Mouse (Mus musculus) heart, embryonic 11.5 days (tissue): Measurements from ENCODE around the gene Dnmt3c. TPM values are rescaled to one million over a fixed set of nuclear protein-coding genes. Genes with fewer than 3 reads are reported as not detected.
"Not testable (repeated sequence)": the region's sequence is repeated elsewhere in the genome, so short reads cannot be mapped to it uniquely, and the experiment has no call there.

Source experiments
- ATAC-seq: fragments of 200-750 bp; cut with Nextera tagmentation; replicated peaks from 2 replicates; pipeline ENCODE4 v1.8.0; 2017; ENCODE audit warnings: moderate library complexity; ENCODE audit not compliant: insufficient number of reproducible peaks, low FRiP score, low TSS enrichment
- H3K27ac ChIP-seq: fragments of 300-500 bp; sonication (generic); 2 replicates; pipeline ENCODE4 v1.5.1; 2014; ENCODE audit warnings: mild to moderate bottlenecking, low read depth, low read length
- H3K27me3 ChIP-seq: fragments of 300-500 bp; sonication (generic); 2 replicates; pipeline ENCODE4 v1.6.1; 2014; ENCODE audit warnings: mild to moderate bottlenecking, low read length, mixed read lengths; ENCODE audit not compliant: control insufficient read depth, insufficient read depth
- H3K36me3 ChIP-seq: fragments of 300-500 bp; sonication (generic); 2 replicates; pipeline ENCODE4 v1.6.1; 2014; ENCODE audit warnings: mild to moderate bottlenecking, low read length, moderate library complexity, mixed read lengths; ENCODE audit not compliant: control insufficient read depth, insufficient read depth
- H3K4me1 ChIP-seq: fragments of 300-500 bp; sonication (generic); 2 replicates; pipeline ENCODE4 v1.6.1; 2014; ENCODE audit warnings: low read length; ENCODE audit not compliant: control insufficient read depth, insufficient read depth
- H3K4me2 ChIP-seq: fragments of 300-500 bp; sonication (generic); 2 replicates; pipeline ENCODE4 v1.6.1; 2014; ENCODE audit warnings: mild to moderate bottlenecking, moderate library complexity
- H3K4me3 ChIP-seq: fragments of 300-500 bp; sonication (generic); 2 replicates; pipeline ENCODE4 v1.5.1; 2014; ENCODE audit warnings: low read depth, low read length
- H3K9ac ChIP-seq: fragments of 300-500 bp; sonication (generic); 2 replicates; pipeline ENCODE4 v1.6.1; 2014; ENCODE audit warnings: mild to moderate bottlenecking, low read depth, low read length, moderate library complexity
- H3K9me3 ChIP-seq: fragments of 300-500 bp; sonication (generic); replicated peaks from 2 replicates; pipeline ENCODE4 v1.6.1; 2016; ENCODE audit warnings: low read length; ENCODE audit not compliant: control insufficient read depth
- WGBS: fragments of 180-500 bp; shearing (Covaris S2); extraction: QIAGEN DNeasy Blood & Tissue Kit; methylation state at CpG from one replicate; pipeline ENCODE4 v1.1.7; 2014; ENCODE audit not compliant: insufficient replicate concordance; 5-methylcytosine and 5-hydroxymethylcytosine counted together
- polyA plus RNA-seq: library from polyadenylated mRNA; unstranded; fragments of >200 nt; fragmentation: Nextera tagmentation; extraction: Ambion mirVana; gene quantifications from 2 replicates; pipeline ENCODE4 v1.2.1, GENCODE M21; 2014

The Dnmt3c gene
- polyA plus RNA-seq, 1 experiment from 2014 or later = not detected

GRCm38 (mm10) chr2:153668754-153669376 lies 27.6 kb upstream of the Dnmt3c start:
- no peak overlapping the region for H3K27ac ChIP-seq
- 70% methylated on average over 7 of the region's 7 CpGs for WGBS
- H3K36me3 ChIP-seq = no peaks in the 10 kb centered on the region; the same call in 1 of the 2 replicates
- H3K4me3 ChIP-seq = no peak overlapping the region
- H3K9me3 ChIP-seq = no peaks in the 10 kb centered on the region
- H3K4me1 ChIP-seq = no peaks in the 10 kb centered on the region
- no peak for ATAC-seq
- no peak overlapping the region for H3K9ac ChIP-seq
- H3K4me2 ChIP-seq = no peak overlapping the region
- H3K27me3 ChIP-seq = no peaks in the 10 kb centered on the region

- H3K36me3 ChIP-seq = no peaks in the 10 kb centered on the region; the same call in 1 of the 2 replicates
- H3K9me3 ChIP-seq = no peaks in the 10 kb centered on the region
- WGBS = 73% methylated on average over 5 of the region's 5 CpGs
- no peak overlapping the region for H3K9ac ChIP-seq
- ATAC-seq = no peak
- H3K4me1 ChIP-seq = no peaks in the 10 kb centered on the region
- no peak overlapping the region for H3K27ac ChIP-seq
- H3K27me3 ChIP-seq = no peaks in the 10 kb centered on the region
- no peak overlapping the region for H3K4me2 ChIP-seq
- no peak overlapping the region for H3K4me3 ChIP-seq
Observed at GRCm38 (mm10) chr2:153670111-153670510, 26.3 kb upstream of the Dnmt3c start.

GRCm38 (mm10) chr2:153672619-153673018 lies 23.8 kb upstream of the Dnmt3c start:
- WGBS = 82% methylated on average over 2 of the region's 2 CpGs
- no peaks in the 10 kb centered on the region; the same call in 1 of the 2 replicates for H3K36me3 ChIP-seq
- no peak for ATAC-seq

GRCm38 (mm10) chr2:153675364-153675763 lies 21.1 kb upstream of the Dnmt3c start:
- not testable (repeated sequence) for H3K4me3 ChIP-seq, H3K9me3 ChIP-seq, H3K27me3 ChIP-seq, H3K4me2 ChIP-seq, H3K4me1 ChIP-seq, H3K36me3 ChIP-seq, H3K27ac ChIP-seq, H3K9ac ChIP-seq, ATAC-seq
- 20% methylated on average over 1 of the region's 1 CpGs for WGBS

More at GRCm38 (mm10) chr2:153672619-153673018, 23.8 kb upstream of the Dnmt3c start:
- Histone ChIP-seq H3K27ac (no peak overlapping the region), H3K4me1 (no peaks in the 10 kb centered on the region), H3K4me3 (no peak overlapping the region), H3K4me2 (no peak overlapping the region), H3K27me3 (no peaks in the 10 kb centered on the region), H3K9me3 (no peaks in the 10 kb centered on the region), H3K9ac (no peak overlapping the region)

- WGBS = 87% methylated on average over 6 of the region's 6 CpGs
- ATAC-seq = no peak
- no peak overlapping the region for H3K27ac ChIP-seq
- no peak overlapping the region for H3K4me2 ChIP-seq
- no peak overlapping the region for H3K4me3 ChIP-seq
- no peaks in the 10 kb centered on the region for H3K27me3 ChIP-seq
- no peaks in the 10 kb centered on the region for H3K9me3 ChIP-seq
- peaks cover 2% of the 10 kb centered on the region; the same call in 1 of the 2 replicates for H3K36me3 ChIP-seq
- H3K4me1 ChIP-seq = no peaks in the 10 kb centered on the region
- no peak overlapping the region for H3K9ac ChIP-seq
Observed at GRCm38 (mm10) chr2:153676944-153677343, 19.5 kb upstream of the Dnmt3c start.

GRCm38 (mm10) chr2:153677550-153677949 lies 18.9 kb upstream of the Dnmt3c start:
- H3K36me3 ChIP-seq = peaks cover 2% of the 10 kb centered on the region; the same call in 1 of the 2 replicates
- no peaks in the 10 kb centered on the region for H3K27me3 ChIP-seq
- WGBS = 85% methylated on average over 7 of the region's 7 CpGs
- no peak for ATAC-seq
- H3K9me3 ChIP-seq = no peaks in the 10 kb centered on the region
- no peak overlapping the region for H3K9ac ChIP-seq
- H3K4me3 ChIP-seq = no peak overlapping the region
- no peak overlapping the region for H3K4me2 ChIP-seq
- H3K4me1 ChIP-seq = no peaks in the 10 kb centered on the region
- no peak overlapping the region for H3K27ac ChIP-seq

GRCm38 (mm10) chr2:153679959-153680358 lies 16.5 kb upstream of the Dnmt3c start:
- H3K4me3 ChIP-seq = no peak overlapping the region
- H3K27me3 ChIP-seq = no peaks in the 10 kb centered on the region
- H3K27ac ChIP-seq = no peak overlapping the region
- no peak overlapping the region for H3K4me2 ChIP-seq
- H3K9ac ChIP-seq = no peak overlapping the region
- 93% methylated on average over 1 of the region's 1 CpGs for WGBS
- no peak for ATAC-seq
- H3K36me3 ChIP-seq = peaks cover 2% of the 10 kb centered on the region; the same call in 1 of the 2 replicates
- no peaks in the 10 kb centered on the region for H3K9me3 ChIP-seq
- no peaks in the 10 kb centered on the region for H3K4me1 ChIP-seq

- not testable (repeated sequence) for H3K4me3 ChIP-seq, H3K36me3 ChIP-seq, H3K27ac ChIP-seq, H3K4me2 ChIP-seq, H3K4me1 ChIP-seq, H3K9ac ChIP-seq, ATAC-seq, H3K27me3 ChIP-seq, H3K9me3 ChIP-seq
- WGBS = 69% methylated on average over 5 of the region's 7 CpGs
Observed at GRCm38 (mm10) chr2:153693413-153693812, 3.0 kb upstream of the Dnmt3c start.

- no peaks in the 10 kb centered on the region for H3K4me1 ChIP-seq
- H3K27me3 ChIP-seq = no peaks in the 10 kb centered on the region
- H3K36me3 ChIP-seq = no peaks in the 10 kb centered on the region
- H3K4me2 ChIP-seq = no peak overlapping the region
- no peak overlapping the region for H3K4me3 ChIP-seq
- no peak overlapping the region for H3K9ac ChIP-seq
- no peak overlapping the region for H3K27ac ChIP-seq
- WGBS = 61% methylated on average over 19 of the region's 19 CpGs
- no peak for ATAC-seq
- no peaks in the 10 kb centered on the region for H3K9me3 ChIP-seq
Observed at GRCm38 (mm10) chr2:153694462-153695085, 1.9 kb upstream of the Dnmt3c start.
